Mouse (Mus musculus) ZHBTc4 (cell line): ENCODE data around the gene En1.
A peak's percentile ranks its signal among the peaks of the same experiment; 100 is the strongest.

Source experiments
- DNase-seq: peaks from one replicate; pipeline ENCODE4 v3.0.0-alpha.2; 2011; ENCODE audit warnings: low read depth, low spot score

The En1 gene

GRCm38 (mm10) chr1:120602031-120602730 is at the start of gene En1:
TSS of gene En1 (plus strand) at chr1:120602418.
- DNase-seq, result peak; percentile 62

- DNase-seq, result no peak
Measured at GRCm38 (mm10) chr1:120556926-120557846, 45.0 kb upstream of the En1 start.

GRCm38 (mm10) chr1:120558341-120559285 is 43.6 kb upstream of the En1 start:
- DNase-seq, result no peak

DNA sequence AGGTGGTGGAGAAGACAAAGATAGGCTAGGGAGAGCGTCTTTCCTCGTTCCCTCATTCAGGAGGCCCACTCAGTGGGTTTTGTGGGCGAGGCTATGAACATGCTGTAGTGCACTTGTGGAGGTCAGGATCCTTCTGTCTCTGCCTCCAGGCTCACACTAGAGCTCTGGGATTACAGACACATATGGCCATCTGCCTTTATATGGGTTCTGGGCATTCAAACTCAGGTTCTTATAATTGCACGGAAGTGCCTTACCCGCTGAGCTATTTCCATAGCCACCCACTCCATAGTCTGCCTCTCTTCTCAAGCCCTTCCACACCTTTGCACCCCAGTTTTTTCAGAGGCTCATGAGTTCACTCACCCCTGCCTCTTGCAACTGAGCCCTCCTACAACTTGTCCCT is 42.3 kb upstream of the En1 start:
- DNase-seq, result no peak

- DNase-seq, result no peak
Measured at GRCm38 (mm10) chr1:120581306-120581705, 20.9 kb upstream of the En1 start.

DNA sequence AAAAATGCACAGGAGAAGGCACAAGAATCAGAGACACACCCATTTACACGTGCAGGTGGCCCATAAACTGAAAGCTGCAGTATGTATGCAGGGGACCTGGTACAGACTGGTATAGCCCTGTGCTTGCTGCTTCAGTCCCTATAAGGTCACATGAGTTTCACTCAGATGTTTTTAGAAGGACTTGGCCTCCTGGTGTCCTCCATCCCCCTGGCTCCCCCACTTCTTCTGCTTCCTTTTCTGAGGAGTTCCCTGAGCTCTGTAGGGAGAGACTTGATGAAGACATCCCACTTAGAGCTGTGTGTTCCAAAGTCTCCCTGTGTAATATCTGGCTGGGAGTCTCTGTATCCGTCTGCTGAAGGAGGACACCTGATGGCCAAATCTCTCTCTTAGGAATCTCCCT is 16.7 kb upstream of the En1 start:
- no peak for DNase-seq

- peak; percentile 77 for DNase-seq
Measured at GRCm38 (mm10) chr1:120586500-120587110, 15.6 kb upstream of the En1 start.

DNA sequence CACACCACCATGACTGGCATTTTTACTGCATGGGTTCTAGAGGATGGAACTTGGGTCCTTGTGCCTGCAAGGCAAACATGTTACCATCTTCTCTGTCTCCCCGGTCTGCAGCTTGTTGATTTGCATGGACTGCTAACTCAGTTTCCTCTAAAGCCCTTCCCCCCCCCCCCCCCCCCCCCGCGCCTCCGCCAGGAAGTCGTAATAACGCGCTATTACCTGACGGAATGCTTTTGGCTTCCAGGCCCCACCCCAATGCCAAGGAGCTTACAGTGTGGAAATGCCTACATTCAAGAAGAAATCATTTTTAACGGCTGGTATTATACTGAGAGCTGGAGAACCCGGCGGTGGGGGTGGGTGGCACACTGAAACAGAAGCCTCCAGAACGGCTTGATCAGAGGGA is 14.8 kb upstream of the En1 start:
- no peak for DNase-seq

GRCm38 (mm10) chr1:120587960-120588359 is 14.3 kb upstream of the En1 start:
- no peak for DNase-seq

DNA sequence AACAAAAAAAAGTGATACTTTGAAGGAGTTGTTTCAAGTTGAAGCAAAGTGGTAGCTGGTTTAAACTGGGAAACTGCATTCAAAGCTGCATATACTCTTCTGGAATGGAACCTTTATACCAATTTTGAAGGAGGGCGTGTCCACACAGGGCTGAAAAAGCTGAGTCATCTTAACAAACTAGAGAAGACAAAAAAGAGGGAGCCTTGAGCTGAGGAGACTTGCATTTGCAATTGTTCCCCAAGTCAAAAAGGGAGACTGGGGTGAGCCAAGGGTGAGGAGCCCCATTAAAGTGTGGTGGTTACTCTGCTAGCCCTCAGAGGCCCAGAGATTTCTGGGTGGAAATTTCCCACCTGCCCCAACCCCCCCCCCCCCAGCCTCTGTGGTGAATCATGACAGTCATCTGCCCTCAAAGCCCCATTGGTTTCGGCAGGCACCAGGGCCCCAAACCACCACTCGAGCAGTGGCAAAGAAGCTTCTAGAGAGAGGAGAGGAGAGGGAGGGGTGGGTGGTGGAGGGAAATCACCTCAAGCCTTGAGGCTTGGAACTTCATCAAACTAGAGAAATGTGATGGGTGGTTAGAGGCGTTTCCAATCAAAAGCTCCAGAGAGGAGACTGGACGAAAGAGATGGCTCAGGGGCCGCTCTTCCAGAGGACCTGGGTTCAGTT is 13.7 kb upstream of the En1 start:
- no peak for DNase-seq

- no peak for DNase-seq
Measured at GRCm38 (mm10) chr1:120593236-120593919, 8.8 kb upstream of the En1 start.

DNA sequence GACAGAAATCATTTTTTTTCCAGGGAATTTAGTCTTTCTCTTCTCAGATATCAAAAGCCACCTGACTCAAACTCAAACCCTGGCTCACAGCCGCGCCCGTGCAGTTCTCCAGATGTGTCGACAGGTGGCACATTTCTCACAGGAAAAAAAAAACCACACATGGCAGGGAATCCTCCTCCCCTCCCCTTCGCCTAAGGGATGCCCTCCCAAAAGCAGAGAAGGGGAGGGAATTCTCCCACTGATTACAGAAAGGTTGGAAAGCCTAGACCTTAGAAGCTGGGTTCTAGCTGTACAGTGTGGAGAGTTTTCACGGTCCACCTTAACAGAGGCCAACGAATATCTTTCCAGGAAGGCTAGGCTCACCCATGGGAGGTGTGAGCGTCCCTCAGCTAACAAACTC is 7.6 kb upstream of the En1 start:
- peak; percentile 50 for DNase-seq

DNA sequence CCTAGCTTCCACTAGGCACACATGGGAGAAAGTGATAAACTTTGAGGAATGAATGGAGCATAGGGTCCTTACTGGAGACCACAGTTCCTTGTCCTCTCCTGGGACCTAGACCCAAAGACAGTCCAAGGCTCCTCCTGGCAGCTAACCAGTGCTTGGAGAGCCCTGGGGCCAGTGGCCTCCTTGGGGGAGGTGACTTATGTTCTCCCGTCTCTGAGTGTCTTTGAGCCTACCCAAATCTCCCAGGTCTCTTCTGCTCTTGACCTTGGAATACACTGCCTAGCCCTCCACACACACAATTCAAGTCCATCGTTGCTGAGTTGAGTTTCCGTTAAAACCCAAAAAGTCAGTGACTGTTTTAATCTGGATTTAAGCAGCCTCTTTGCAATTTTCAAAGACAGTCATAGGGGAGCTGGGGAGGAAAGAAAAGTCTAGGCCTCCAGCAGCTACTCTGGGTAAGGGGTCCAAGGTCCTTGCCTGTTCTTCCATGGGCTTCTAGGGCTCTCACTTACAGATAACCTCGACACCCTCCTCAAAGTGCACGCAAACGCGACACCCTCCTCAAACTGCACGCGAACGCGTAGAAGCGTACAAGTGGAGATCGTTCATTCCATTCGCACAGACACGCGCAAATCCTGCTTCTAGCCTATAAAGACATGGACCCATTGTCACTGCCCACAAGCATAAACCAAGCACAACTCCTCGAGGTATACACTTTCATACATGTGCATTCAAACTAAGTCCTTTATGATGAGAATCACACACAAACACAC is 6.6 kb upstream of the En1 start:
- DNase-seq, result no peak

- peak; percentile 60 for DNase-seq
Measured at GRCm38 (mm10) chr1:120596319-120596718, 5.9 kb upstream of the En1 start.

DNA sequence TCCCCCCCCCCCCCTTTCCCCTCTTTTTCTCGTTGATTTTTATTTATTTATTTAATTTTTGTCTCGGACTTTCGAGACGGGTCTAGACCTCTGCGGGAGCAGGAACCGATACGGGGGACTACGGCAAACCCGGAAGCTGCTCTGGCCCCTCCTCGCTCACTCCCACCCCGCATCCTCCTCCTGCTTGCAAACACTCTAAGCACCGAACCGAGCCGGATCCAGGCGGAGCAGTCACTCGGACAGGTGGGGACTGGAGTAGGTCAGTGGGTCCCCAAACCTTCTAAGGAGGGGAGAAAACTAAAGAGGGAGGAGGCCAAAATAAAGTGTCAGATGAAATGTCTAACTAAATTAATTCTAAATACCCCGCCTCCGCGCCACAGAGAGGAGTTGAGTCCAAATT is 5.4 kb upstream of the En1 start:
- DNase-seq, result peak; percentile 49

DNA sequence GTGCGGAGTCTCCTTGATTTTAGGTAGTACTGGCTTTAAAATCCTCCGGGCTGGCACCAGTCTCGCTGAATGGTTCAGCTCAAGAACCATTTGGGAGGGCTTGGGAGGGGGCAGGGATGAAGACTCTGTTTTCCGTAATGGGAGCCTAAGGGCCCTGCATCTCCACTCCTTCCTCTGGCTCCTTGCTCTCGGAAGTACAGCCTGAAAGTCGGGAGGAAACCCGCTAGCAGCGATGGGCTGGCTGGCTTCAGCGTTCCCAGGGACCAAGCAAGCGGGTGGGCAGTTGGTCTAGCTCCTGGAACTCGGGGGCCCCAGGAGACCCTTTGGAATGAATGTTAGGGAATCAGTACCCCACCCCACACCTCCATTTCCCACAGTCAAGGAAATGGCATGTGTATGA is 4.9 kb upstream of the En1 start:
- DNase-seq, result peak; percentile 18

GRCm38 (mm10) chr1:120598196-120598940 is 3.9 kb upstream of the En1 start:
- DNase-seq, result no peak

GRCm38 (mm10) chr1:120599321-120600148 is 2.7 kb upstream of the En1 start:
- no peak for DNase-seq
